Mouse (Mus musculus) embryonic facial prominence, embryonic 13.5 days (tissue): ENCODE data around the gene Hyal2. TPM values are rescaled to one million over a fixed set of nuclear protein-coding genes. Genes with fewer than 3 reads are reported as not detected.
"Not testable (repeated sequence)": the region's sequence is repeated elsewhere in the genome, so short reads cannot be mapped to it uniquely, and the experiment has no call there.

ENCODE experiments used
- ATAC-seq: fragments of 200-750 bp; cut with Nextera tagmentation; 2 replicates; pipeline ENCODE4 v1.8.0; 2017; ENCODE audit warnings: low read depth; ENCODE audit not compliant: insufficient number of reproducible peaks, insufficient read depth, low FRiP score, low TSS enrichment
- H3K27ac ChIP-seq: fragments of 300-500 bp; sonication (generic); 2 replicates; pipeline ENCODE4 v1.5.1; 2015; ENCODE audit warnings: moderate library complexity, mild to moderate bottlenecking, inconsistent platforms
- H3K27me3 ChIP-seq: fragments of 300-500 bp; sonication (generic); 2 replicates; pipeline ENCODE4 v1.6.1; 2015; ENCODE audit warnings: mild to moderate bottlenecking, inconsistent platforms
- H3K36me3 ChIP-seq: fragments of 300-500 bp; sonication (generic); 2 replicates; pipeline ENCODE4 v1.6.1; 2015; ENCODE audit warnings: mild to moderate bottlenecking, inconsistent platforms
- H3K4me1 ChIP-seq: fragments of 300-500 bp; sonication (generic); 2 replicates; pipeline ENCODE4 v1.6.1; 2015; ENCODE audit warnings: inconsistent platforms
- H3K4me2 ChIP-seq: fragments of 300-500 bp; sonication (generic); 2 replicates; pipeline ENCODE4 v1.6.1; 2015; ENCODE audit warnings: moderate library complexity, mild to moderate bottlenecking, inconsistent platforms
- H3K4me3 ChIP-seq: fragments of 300-500 bp; sonication (generic); 2 replicates; pipeline ENCODE4 v1.5.1; 2015; ENCODE audit warnings: mild to moderate bottlenecking, inconsistent platforms
- H3K9ac ChIP-seq: fragments of 300-500 bp; sonication (generic); 2 replicates; pipeline ENCODE4 v1.6.1; 2015; ENCODE audit warnings: mild to moderate bottlenecking, inconsistent platforms
- H3K9me3 ChIP-seq: fragments of 300-500 bp; sonication (generic); 2 replicates; pipeline ENCODE4 v1.6.1; 2016; ENCODE audit warnings: inconsistent platforms
- WGBS: fragments of 180-500 bp; shearing (Covaris S2); methylation state at CpG from one replicate; pipeline ENCODE4 v1.1.7; 2015; ENCODE audit warnings: mixed read lengths; 5-methylcytosine and 5-hydroxymethylcytosine counted together
- polyA plus RNA-seq: library from polyadenylated mRNA; unstranded; fragments of >200 nt; fragmentation: Nextera tagmentation; extraction: Ambion mirVana; gene quantifications from 2 replicates; pipeline ENCODE4 v1.2.1, GENCODE M21; 2015

Gene Hyal2
- polyA plus RNA-seq, 1 experiment from 2014 or later = 118 TPM

- Histone ChIP-seq H3K4me3 (peak overlapping the region; percentile 66), H3K4me1 (peaks cover 57% of the 10 kb centered on the region), H3K27me3 (0 out of 2 replicates have a peak, but pooled peaks cover 7% of the 10 kb centered on the region), H3K9me3 (no peaks in the 10 kb centered on the region), H3K9ac (peak overlapping the region; percentile 86), H3K4me2 (peak overlapping the region; percentile 96), H3K27ac (peak overlapping the region; percentile 95), H3K36me3 (peaks cover 35% of the 10 kb centered on the region)
- under 1% methylated on average over 23 of the region's 23 CpGs for WGBS
- peak; percentile 16; the same call in 1 of the 2 replicates for ATAC-seq
Observed at GRCm38 (mm10) chr9:107555031-107555457, 12.7 kb upstream of the Hyal2 start.

DNA sequence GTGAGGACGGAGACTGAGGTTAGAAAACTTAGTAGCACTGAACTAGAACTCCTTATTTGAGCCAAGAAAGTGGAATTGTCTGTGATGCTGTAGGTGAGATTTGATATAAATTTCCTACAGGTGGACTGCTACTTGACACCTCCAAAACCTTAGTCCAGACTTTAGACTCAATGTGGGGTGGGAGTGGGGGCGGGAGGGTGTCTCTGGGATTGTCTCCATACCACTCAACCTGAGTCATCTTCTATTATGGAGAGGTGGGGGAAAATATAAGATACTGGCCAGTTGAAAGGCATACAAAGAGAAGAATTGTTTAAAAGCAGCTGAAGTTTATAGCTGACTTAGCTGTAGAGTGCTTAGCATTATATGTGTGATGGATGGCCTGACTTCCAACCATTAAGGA, 12.0 kb upstream of the Hyal2 start:
- Histone ChIP-seq H3K4me1 (peaks cover 52% of the 10 kb centered on the region), H3K27me3 (0 out of 2 replicates have a peak, but pooled peaks cover 1% of the 10 kb centered on the region), H3K4me3 (peak overlapping the region; percentile 66), H3K27ac (peak overlapping the region; percentile 95), H3K9ac (peak overlapping the region; percentile 86), H3K36me3 (peaks cover 41% of the 10 kb centered on the region), H3K9me3 (no peaks in the 10 kb centered on the region), H3K4me2 (peak overlapping the region; percentile 96)
- no peak for ATAC-seq
- 36% methylated on average over 2 of the region's 2 CpGs for WGBS

GRCm38 (mm10) chr9:107556346-107556745, 11.4 kb upstream of the Hyal2 start:
- Histone ChIP-seq H3K9me3 (no peaks in the 10 kb centered on the region), H3K27me3 (no peaks in the 10 kb centered on the region), H3K4me2 (peak overlapping the region; percentile 96), H3K27ac (no peak overlapping the region), H3K9ac (peak overlapping the region; percentile 86; the same call in 1 of the 2 replicates), H3K4me1 (peaks cover 46% of the 10 kb centered on the region), H3K4me3 (peak overlapping the region; percentile 66), H3K36me3 (peaks cover 48% of the 10 kb centered on the region)
- 71% methylated on average over 3 of the region's 3 CpGs for WGBS
- ATAC-seq = no peak

- peak within 1 kb of the TSS; percentile 51; the same call in 1 of the 2 replicates for H3K27ac ChIP-seq
Observed at GRCm38 (mm10) chr9:107563029-107563581, 4.6 kb upstream of the Hyal2 start, which contains the start of gene Tusc2. Gene Tusc2, plus strand, starts transcription at chr9:107563255.

GRCm38 (mm10) chr9:107565556-107565955, 2.2 kb upstream of the Hyal2 start:
- WGBS = 47% methylated on average over 5 of the region's 5 CpGs
- Histone ChIP-seq H3K27ac (0 out of 2 replicates have a peak overlapping the region, but pooled peaks have one; percentile 18), H3K4me1 (peaks cover 50% of the 10 kb centered on the region), H3K36me3 (peaks cover 37% of the 10 kb centered on the region), H3K4me2 (peak overlapping the region; percentile 19; the same call in 1 of the 2 replicates)
- H3K9ac ChIP-seq, ATAC-seq, H3K4me3 ChIP-seq, H3K27me3 ChIP-seq, H3K9me3 ChIP-seq: not testable (repeated sequence)

More at GRCm38 (mm10) chr9:107563029-107563581, 4.6 kb upstream of the Hyal2 start, which contains the start of gene Tusc2:
- H3K9ac ChIP-seq = peak within 1 kb of the TSS; percentile 87
- peaks cover 42% of the 10 kb centered on the region for H3K4me1 ChIP-seq
- peaks cover 59% of the 10 kb centered on the region for H3K36me3 ChIP-seq
- H3K9me3 ChIP-seq = no peaks in the 10 kb centered on the region
- ATAC-seq = peak; percentile 87
- WGBS = 0% methylated on average over 44 of the region's 46 CpGs
- H3K4me2 ChIP-seq = peak within 1 kb of the TSS; percentile 83
- no peaks in the 10 kb centered on the region for H3K27me3 ChIP-seq
- H3K4me3 ChIP-seq = peak within 1 kb of the TSS; percentile 91

DNA sequence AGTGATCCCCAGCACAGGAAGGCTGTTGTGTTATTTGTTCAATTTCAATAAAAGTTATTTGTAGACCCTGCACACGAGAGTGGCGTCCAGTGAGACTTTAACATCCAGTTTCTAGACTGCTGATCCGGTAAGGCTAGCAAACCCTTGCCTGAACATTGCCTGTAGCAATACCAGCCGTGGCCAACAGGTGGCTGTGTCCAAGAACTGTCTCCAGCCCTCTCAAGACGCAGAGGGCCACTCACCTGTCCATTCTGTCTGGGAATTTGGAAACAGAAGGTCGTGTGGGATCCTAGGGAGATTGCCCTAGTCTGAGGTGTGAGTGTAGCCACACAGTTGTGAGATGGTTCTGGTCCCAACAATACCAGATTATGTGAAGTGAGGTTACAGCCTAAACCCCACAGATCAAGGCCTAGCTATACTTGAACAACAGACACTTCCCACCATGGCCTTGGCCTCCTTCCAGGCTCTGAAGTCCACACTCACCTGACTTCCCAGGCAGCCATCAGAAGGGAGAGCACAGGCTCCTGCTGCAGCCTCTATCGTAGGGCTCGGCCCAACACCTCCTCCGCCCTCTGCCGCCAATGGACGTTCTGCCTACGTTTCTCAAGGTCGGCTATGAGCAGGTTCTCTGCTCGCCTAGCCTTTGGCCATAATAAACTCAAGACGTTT, 1.6 kb upstream of the Hyal2 start:
- Histone ChIP-seq H3K4me3 (peak overlapping the region; percentile 2; the same call in 1 of the 2 replicates), H3K9me3 (no peaks in the 10 kb centered on the region), H3K9ac (no peak overlapping the region), H3K4me2 (peak overlapping the region; percentile 21), H3K36me3 (peaks cover 37% of the 10 kb centered on the region), H3K27ac (peak overlapping the region; percentile 91; the same call in 1 of the 2 replicates), H3K4me1 (peaks cover 57% of the 10 kb centered on the region), H3K27me3 (no peaks in the 10 kb centered on the region)
- 55% methylated on average over 15 of the region's 15 CpGs for WGBS
- ATAC-seq = no peak

- H3K27ac ChIP-seq = peak overlapping the region; percentile 91
- ATAC-seq = no peak
- no peaks in the 10 kb centered on the region for H3K9me3 ChIP-seq
- no peak overlapping the region; the same call in 1 of the 2 replicates for H3K9ac ChIP-seq
- H3K4me2 ChIP-seq = peak overlapping the region; percentile 88; the same call in 1 of the 2 replicates
- peaks cover 63% of the 10 kb centered on the region for H3K4me1 ChIP-seq
- H3K27me3 ChIP-seq = no peaks in the 10 kb centered on the region
- peak overlapping the region; percentile 83; the same call in 1 of the 2 replicates for H3K4me3 ChIP-seq
- H3K36me3 ChIP-seq = peaks cover 37% of the 10 kb centered on the region
- WGBS = 57% methylated on average over 3 of the region's 3 CpGs
Observed at GRCm38 (mm10) chr9:107566855-107567254, 890 bp upstream of the Hyal2 start.

GRCm38 (mm10) chr9:107568331-107569261, 851 bp downstream of the Hyal2 start:
- Histone ChIP-seq H3K4me2 (peak overlapping the region; percentile 88), H3K4me1 (peaks cover 58% of the 10 kb centered on the region), H3K9me3 (no peaks in the 10 kb centered on the region), H3K27ac (peak overlapping the region; percentile 91), H3K9ac (peak overlapping the region; percentile 84), H3K27me3 (no peaks in the 10 kb centered on the region), H3K36me3 (peaks cover 48% of the 10 kb centered on the region), H3K4me3 (peak overlapping the region; percentile 83)
- under 1% methylated on average over 41 of the region's 41 CpGs for WGBS
- peak; percentile 82 for ATAC-seq

- peak overlapping the region; percentile 88 for H3K4me2 ChIP-seq
- peaks cover 52% of the 10 kb centered on the region for H3K36me3 ChIP-seq
- no peaks in the 10 kb centered on the region for H3K27me3 ChIP-seq
- H3K9me3 ChIP-seq = no peaks in the 10 kb centered on the region
- H3K9ac ChIP-seq = peak overlapping the region; percentile 84
- WGBS = under 1% methylated on average over 23 of the region's 23 CpGs
- H3K4me1 ChIP-seq = peaks cover 51% of the 10 kb centered on the region
- peak overlapping the region; percentile 91 for H3K27ac ChIP-seq
- ATAC-seq = no peak
- H3K4me3 ChIP-seq = peak overlapping the region; percentile 83
Observed at GRCm38 (mm10) chr9:107569270-107569669, 1.5 kb downstream of the Hyal2 start.

GRCm38 (mm10) chr9:107570016-107570415, 2.3 kb downstream of the Hyal2 start:
- peaks cover 49% of the 10 kb centered on the region for H3K4me1 ChIP-seq
- peak overlapping the region; percentile 91 for H3K27ac ChIP-seq
- H3K4me2 ChIP-seq = peak overlapping the region; percentile 88
- WGBS = 45% methylated on average over 13 of the region's 13 CpGs
- H3K9me3 ChIP-seq = no peaks in the 10 kb centered on the region
- H3K9ac ChIP-seq = peak overlapping the region; percentile 84
- peaks cover 52% of the 10 kb centered on the region for H3K36me3 ChIP-seq
- H3K4me3 ChIP-seq = peak overlapping the region; percentile 83
- no peak for ATAC-seq
- H3K27me3 ChIP-seq = no peaks in the 10 kb centered on the region

DNA sequence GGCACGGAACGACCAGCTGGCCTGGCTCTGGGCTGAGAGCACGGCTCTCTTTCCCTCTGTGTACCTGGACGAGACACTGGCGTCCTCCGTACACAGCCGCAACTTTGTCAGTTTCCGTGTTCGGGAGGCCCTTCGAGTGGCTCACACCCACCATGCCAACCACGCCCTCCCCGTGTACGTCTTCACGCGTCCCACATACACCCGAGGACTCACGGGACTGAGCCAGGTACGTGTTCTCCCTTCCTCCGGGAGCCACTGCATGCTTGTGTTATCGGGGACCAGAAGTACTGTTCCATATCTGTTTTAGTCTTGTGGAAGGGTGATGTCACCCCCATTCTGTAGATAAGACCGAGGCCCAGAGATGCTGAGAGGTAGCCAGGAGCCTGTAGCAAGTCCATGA, 3.1 kb downstream of the Hyal2 start:
- Histone ChIP-seq H3K4me3 (peak overlapping the region; percentile 83), H3K9me3 (no peaks in the 10 kb centered on the region), H3K27me3 (no peaks in the 10 kb centered on the region), H3K36me3 (peaks cover 45% of the 10 kb centered on the region), H3K27ac (peak overlapping the region; percentile 91; the same call in 1 of the 2 replicates), H3K4me1 (peaks cover 44% of the 10 kb centered on the region), H3K4me2 (peak overlapping the region; percentile 88), H3K9ac (peak overlapping the region; percentile 84)
- ATAC-seq = no peak
- 89% methylated on average over 21 of the region's 21 CpGs for WGBS
